Mouse (Mus musculus) ES-E14 (cell line): ENCODE measurements at regions not wholly inside any gene's neighbourhood (a gene's known extent, or its start where the extent isn't known, plus 50 kb on each side); places are given as distances from the start of the nearest gene placed in this dataset.

Source experiments
- DNase-seq: peaks from one replicate; pipeline ENCODE4 v3.0.0-alpha.2; 2013; ENCODE audit warnings: low read depth, low spot score
- H3K27ac ChIP-seq: 2 replicates; pipeline ENCODE4 v1.5.1; 2012; ENCODE audit warnings: low read depth, mild to moderate bottlenecking, low read length, moderate library complexity, mixed read lengths; ENCODE audit not compliant: poor library complexity, insufficient read depth, severe bottlenecking
- H3K36me3 ChIP-seq: 2 replicates; pipeline ENCODE4 v1.6.1; 2012; ENCODE audit warnings: mild to moderate bottlenecking, low read length, moderate library complexity, mixed read lengths; ENCODE audit not compliant: control insufficient read depth, poor library complexity, insufficient read depth, severe bottlenecking
- H3K4me1 ChIP-seq, 2 experiments: fragments of 150-350 bp in 1 of 2; sonication (generic) in 1 of 2; 2 replicates each; pipeline ENCODE4 v1.6.1; 2012; ENCODE audit warnings: low read length in 2 of 2, mild to moderate bottlenecking in 1 of 2, mixed read lengths in 1 of 2; ENCODE audit not compliant: control insufficient read depth in 2 of 2, insufficient read depth in 2 of 2, poor library complexity in 1 of 2
- H3K4me3 ChIP-seq, 2 experiments: fragments of 150-350 bp in 1 of 2; sonication (generic) in 1 of 2; 2 replicates each; pipeline ENCODE4 v1.5.1; 2012; ENCODE audit warnings: low read length in 2 of 2, low read depth in 1 of 2, mild to moderate bottlenecking in 1 of 2, mixed read lengths in 1 of 2; ENCODE audit not compliant: insufficient read depth in 1 of 2, poor library complexity in 1 of 2, severe bottlenecking in 1 of 2
- H3K9ac ChIP-seq: 2 replicates; pipeline ENCODE4 v1.6.1; 2012; ENCODE audit warnings: low read depth, mild to moderate bottlenecking, low read length, mixed read lengths; ENCODE audit not compliant: poor library complexity, insufficient read depth, severe bottlenecking
- H3K9me3 ChIP-seq: fragments of 150-350 bp; sonication (generic); 2 replicates; pipeline ENCODE4 v1.6.1; 2012; ENCODE audit warnings: low read depth, mild to moderate bottlenecking, low read length; ENCODE audit not compliant: control insufficient read depth, insufficient read depth
- CHD2 ChIP-seq: IDR thresholded peaks from 2 replicates; pipeline ENCODE4 v1.6.1; 2014; ENCODE audit warnings: mild to moderate bottlenecking, low read depth, low read length, inconsistent platforms
- HCFC1 ChIP-seq: IDR thresholded peaks from 2 replicates; pipeline ENCODE4 v1.6.1; 2012; ENCODE audit warnings: low read length, inconsistent platforms, borderline replicate concordance; ENCODE audit not compliant: insufficient read depth
- MAFK ChIP-seq: IDR thresholded peaks from 2 replicates; pipeline ENCODE4 v1.6.1; 2014; ENCODE audit warnings: mild to moderate bottlenecking, low read depth, low read length, inconsistent platforms; ENCODE audit not compliant: insufficient read depth
- ZC3H11A ChIP-seq: IDR thresholded peaks from 2 replicates; pipeline ENCODE4 v1.6.1; 2012; ENCODE audit warnings: low read depth, mild to moderate bottlenecking, inconsistent platforms, low read length, borderline replicate concordance
- ZNF384 ChIP-seq: IDR thresholded peaks from 2 replicates; pipeline ENCODE4 v1.6.1; 2012; ENCODE audit warnings: low read depth, low read length, inconsistent platforms
- in situ Hi-C, 2 experiments: fragments of 600-800 bp; cut with MboI; formaldehyde crosslinking; loops; one replicate each; pipeline ENCODE4 v1.15.1; 2025; ENCODE audit warnings: low sequenced_read_pairs in 2 of 2, inconsistent platforms in 1 of 2; ENCODE audit not compliant: unreplicated experiment in 2 of 2

DNA sequence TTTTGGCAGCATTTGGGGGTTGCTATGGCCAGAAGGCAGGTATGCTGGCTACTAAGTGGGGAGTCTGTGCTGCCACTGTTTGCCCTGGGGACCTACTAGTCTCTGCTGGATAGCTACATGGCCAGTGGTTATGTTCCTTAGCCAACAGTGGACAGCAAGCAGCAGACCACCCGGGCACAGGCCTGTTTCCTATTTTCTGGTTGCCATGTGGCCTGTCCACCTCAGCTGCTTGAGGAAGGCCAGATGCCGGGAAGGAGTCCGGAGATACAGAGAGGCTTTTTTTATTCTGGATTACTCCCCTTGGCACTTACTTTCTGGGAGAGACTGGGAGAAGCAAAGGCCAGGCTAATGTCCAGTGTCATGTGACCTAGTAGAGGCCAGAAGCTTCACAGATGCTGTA lies 219.4 kb downstream of the 1500009L16Rik start:
- H3K9ac ChIP-seq = no peak overlapping the region
- in situ Hi-C loops = no loop called here

DNA sequence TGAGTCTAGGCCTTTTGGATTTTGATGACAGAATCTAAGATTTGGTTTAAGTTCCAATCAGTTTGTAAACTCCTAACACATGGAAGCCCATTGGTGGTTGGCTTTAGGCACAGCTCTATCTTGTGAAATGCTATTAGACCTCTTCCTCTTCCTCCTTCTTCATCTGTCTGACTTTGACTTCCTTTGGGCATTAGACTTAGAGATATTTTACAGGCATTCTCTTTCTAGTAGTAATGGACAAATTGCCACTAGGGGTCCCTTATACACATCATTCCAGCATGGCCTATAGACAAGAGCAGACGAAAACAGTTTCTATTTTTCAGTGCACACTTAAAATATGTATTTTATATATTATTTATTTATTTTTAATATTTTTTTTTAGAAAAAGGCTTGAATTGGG lies 221.5 kb downstream of the 1500009L16Rik start:
- no peak for DNase-seq
- H3K9me3 ChIP-seq = no peaks in the 10 kb centered on the region
- H3K9ac ChIP-seq = no peak overlapping the region
- H3K4me3 ChIP-seq = no peak overlapping the region
- in situ Hi-C loops = no loop called here
- no peaks in the 10 kb centered on the region for H3K4me1 ChIP-seq
- TF ChIP-seq HCFC1 (no peak), CHD2 (no peak), MAFK (no peak), ZC3H11A (no peak), ZNF384 (no peak)
- no peaks in the 10 kb centered on the region for H3K36me3 ChIP-seq
- no peak overlapping the region for H3K27ac ChIP-seq

More for the DNA sequence above, 219.4 kb downstream of the 1500009L16Rik start:
- no peak overlapping the region for H3K27ac ChIP-seq
- TF ChIP-seq MAFK = no peak
- no peak for TF ChIP-seq ZNF384
- TF ChIP-seq HCFC1 = no peak
- TF ChIP-seq ZC3H11A = no peak
- no peak for TF ChIP-seq CHD2
- H3K4me1 ChIP-seq = no peaks in the 10 kb centered on the region
- H3K36me3 ChIP-seq = no peaks in the 10 kb centered on the region
- DNase-seq = no peak
- H3K9me3 ChIP-seq = no peaks in the 10 kb centered on the region
- H3K4me3 ChIP-seq = no peak overlapping the region

- TF ChIP-seq ZC3H11A (no peak), ZNF384 (no peak), MAFK (no peak), HCFC1 (no peak), CHD2 (no peak)
- H3K4me3 ChIP-seq = no peak overlapping the region
- H3K4me1 ChIP-seq = no peaks in the 10 kb centered on the region
- DNase-seq = no peak
- H3K9me3 ChIP-seq = no peaks in the 10 kb centered on the region
- H3K36me3 ChIP-seq = no peaks in the 10 kb centered on the region
- in situ Hi-C loops = no loop called here
- H3K9ac ChIP-seq = no peak overlapping the region
- H3K27ac ChIP-seq = no peak overlapping the region
These were observed 222.2 kb downstream of the 1500009L16Rik start for GRCm38 (mm10) chr10:83944897-83945296.

- H3K9ac ChIP-seq = no peak overlapping the region
- no peak overlapping the region for H3K4me3 ChIP-seq
- in situ Hi-C loops = no loop called here
- H3K36me3 ChIP-seq = no peaks in the 10 kb centered on the region
- H3K9me3 ChIP-seq = no peaks in the 10 kb centered on the region
- no peak overlapping the region for H3K27ac ChIP-seq
- H3K4me1 ChIP-seq = no peaks in the 10 kb centered on the region
- no peak for TF ChIP-seq ZNF384
- TF ChIP-seq HCFC1 = no peak
- TF ChIP-seq ZC3H11A = no peak
- TF ChIP-seq CHD2 = no peak
- no peak for TF ChIP-seq MAFK
- DNase-seq = no peak
These were observed 222.8 kb downstream of the 1500009L16Rik start for GRCm38 (mm10) chr10:83945503-83945902.

DNA sequence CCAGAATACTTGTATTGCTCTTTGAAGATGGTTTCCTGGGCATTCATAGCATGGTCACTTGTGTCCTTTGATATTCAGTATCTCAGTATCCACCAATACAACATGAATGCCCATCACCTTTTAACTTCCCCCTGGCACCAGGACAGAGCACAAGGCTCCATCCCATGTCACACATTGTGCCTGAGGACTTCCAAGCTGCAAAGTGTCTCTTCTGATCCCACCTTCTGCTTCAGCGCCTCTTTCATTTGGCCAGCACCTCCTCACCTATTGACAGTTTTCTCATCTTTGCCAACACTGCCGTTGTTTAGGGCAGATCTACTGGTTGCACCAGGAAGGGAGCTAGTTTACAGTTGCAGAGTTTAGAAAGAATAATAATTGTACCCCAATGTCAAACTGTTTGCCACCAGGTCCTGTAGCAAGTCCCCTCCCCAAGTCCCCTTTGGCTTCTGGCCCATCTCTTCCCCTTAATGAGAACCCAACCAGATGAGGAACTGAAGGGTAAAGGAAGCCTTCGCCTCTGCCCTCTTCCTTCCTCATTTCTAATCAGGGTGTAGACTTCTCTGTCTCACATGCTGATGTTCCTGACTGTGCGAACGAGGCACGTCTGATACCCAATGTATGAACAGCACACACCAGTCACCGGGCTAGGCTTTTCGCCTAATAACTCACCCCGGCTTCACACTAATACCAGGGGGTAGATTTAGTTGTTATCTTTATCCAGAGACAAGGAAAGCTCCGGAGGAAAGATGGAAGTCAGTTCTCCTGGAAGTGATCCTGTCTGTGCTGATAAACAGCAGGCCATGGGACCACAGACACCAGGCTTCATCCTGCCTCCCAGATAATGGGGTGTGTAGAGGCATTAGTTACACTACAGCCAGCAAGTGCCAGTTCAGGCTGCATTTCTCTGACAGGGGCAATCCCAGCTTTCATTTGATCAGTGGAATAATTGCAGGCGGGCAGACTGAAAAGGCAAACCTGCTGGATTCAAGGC lies 223.8 kb downstream of the 1500009L16Rik start:
- TF ChIP-seq HCFC1 (no peak), ZC3H11A (no peak), CHD2 (no peak), MAFK (no peak), ZNF384 (no peak)
- DNase-seq = no peak
- H3K27ac ChIP-seq = no peak overlapping the region
- H3K9ac ChIP-seq = no peak overlapping the region
- H3K4me3 ChIP-seq = no peak overlapping the region
- no peaks in the 10 kb centered on the region for H3K36me3 ChIP-seq
- no peaks in the 10 kb centered on the region for H3K9me3 ChIP-seq
- in situ Hi-C loops = no loop called here
- H3K4me1 ChIP-seq = no peaks in the 10 kb centered on the region
